Mouse (Mus musculus): ENCODE measurements around the gene Mboat1.

Gene Mboat1

GRCm38 (mm10) chr13:30136243-30136922, at the start of gene Mboat1:
TSS of gene Mboat1 (plus strand) at chr13:30136489.
- peak; percentile 75 for DNase-seq

GRCm38 (mm10) chr13:30093086-30093485, 43.2 kb upstream of the Mboat1 start:
- no peak for DNase-seq

GRCm38 (mm10) chr13:30095851-30096250, 40.4 kb upstream of the Mboat1 start:
- DNase-seq, result no peak

GRCm38 (mm10) chr13:30096536-30096935, 39.8 kb upstream of the Mboat1 start:
- no peak for DNase-seq

- DNase-seq, result no peak
Observed at GRCm38 (mm10) chr13:30109001-30109600, 27.2 kb upstream of the Mboat1 start.

- DNase-seq, result no peak
Observed at GRCm38 (mm10) chr13:30115792-30116191, 20.5 kb upstream of the Mboat1 start.

- DNase-seq, result no peak
Observed at GRCm38 (mm10) chr13:30136923-30137629, 787 bp downstream of the Mboat1 start.

GRCm38 (mm10) chr13:30137951-30138350, 1.7 kb downstream of the Mboat1 start:
- DNase-seq, result no peak

- no peak for DNase-seq
Observed at GRCm38 (mm10) chr13:30140149-30140548, 3.9 kb downstream of the Mboat1 start.

- no peak for DNase-seq
Observed at GRCm38 (mm10) chr13:30140646-30141045, 4.4 kb downstream of the Mboat1 start.

- no peak for DNase-seq
Observed at GRCm38 (mm10) chr13:30141996-30142395, 5.7 kb downstream of the Mboat1 start.

GRCm38 (mm10) chr13:30146468-30146867, 10.2 kb downstream of the Mboat1 start:
- no peak for DNase-seq

- peak; percentile 14 for DNase-seq
Observed at GRCm38 (mm10) chr13:30154264-30154663, 18.0 kb downstream of the Mboat1 start.

GRCm38 (mm10) chr13:30159626-30160025, 23.3 kb downstream of the Mboat1 start:
- no peak for DNase-seq

- DNase-seq, result no peak
Observed at GRCm38 (mm10) chr13:30163521-30163920, 27.2 kb downstream of the Mboat1 start.

- DNase-seq, result no peak
Observed at GRCm38 (mm10) chr13:30166138-30167090, 30.1 kb downstream of the Mboat1 start.

GRCm38 (mm10) chr13:30167499-30167898, 31.2 kb downstream of the Mboat1 start:
- DNase-seq, result no peak

- DNase-seq, result no peak
Observed at GRCm38 (mm10) chr13:30168803-30169202, 32.5 kb downstream of the Mboat1 start.

- no peak for DNase-seq
Observed at GRCm38 (mm10) chr13:30170061-30170460, 33.8 kb downstream of the Mboat1 start.

- DNase-seq, result no peak
Observed at GRCm38 (mm10) chr13:30174586-30174985, 38.3 kb downstream of the Mboat1 start.

GRCm38 (mm10) chr13:30177356-30177755, 41.1 kb downstream of the Mboat1 start:
- DNase-seq, result no peak

- no peak for DNase-seq
Observed at GRCm38 (mm10) chr13:30185549-30185948, 49.3 kb downstream of the Mboat1 start.

GRCm38 (mm10) chr13:30185959-30186358, 49.7 kb downstream of the Mboat1 start:
- no peak for DNase-seq
